Mouse (Mus musculus): ENCODE measurements around the gene Vopp1. TPM values are rescaled to one million over a fixed set of nuclear protein-coding genes. Genes with fewer than 3 reads are reported as not detected.
A peak's percentile ranks its signal among the peaks of the same experiment; 100 is the strongest.
"Not testable (repeated sequence)": the region's sequence is repeated elsewhere in the genome, so short reads cannot be mapped to it uniquely, and the experiment has no call there.

The Vopp1 gene
- polyA plus RNA-seq (2015; fragmentation: Nextera tagmentation; extraction: Ambion mirVana) = 30.9 and 32.3 TPM in 2 replicates

DNA sequence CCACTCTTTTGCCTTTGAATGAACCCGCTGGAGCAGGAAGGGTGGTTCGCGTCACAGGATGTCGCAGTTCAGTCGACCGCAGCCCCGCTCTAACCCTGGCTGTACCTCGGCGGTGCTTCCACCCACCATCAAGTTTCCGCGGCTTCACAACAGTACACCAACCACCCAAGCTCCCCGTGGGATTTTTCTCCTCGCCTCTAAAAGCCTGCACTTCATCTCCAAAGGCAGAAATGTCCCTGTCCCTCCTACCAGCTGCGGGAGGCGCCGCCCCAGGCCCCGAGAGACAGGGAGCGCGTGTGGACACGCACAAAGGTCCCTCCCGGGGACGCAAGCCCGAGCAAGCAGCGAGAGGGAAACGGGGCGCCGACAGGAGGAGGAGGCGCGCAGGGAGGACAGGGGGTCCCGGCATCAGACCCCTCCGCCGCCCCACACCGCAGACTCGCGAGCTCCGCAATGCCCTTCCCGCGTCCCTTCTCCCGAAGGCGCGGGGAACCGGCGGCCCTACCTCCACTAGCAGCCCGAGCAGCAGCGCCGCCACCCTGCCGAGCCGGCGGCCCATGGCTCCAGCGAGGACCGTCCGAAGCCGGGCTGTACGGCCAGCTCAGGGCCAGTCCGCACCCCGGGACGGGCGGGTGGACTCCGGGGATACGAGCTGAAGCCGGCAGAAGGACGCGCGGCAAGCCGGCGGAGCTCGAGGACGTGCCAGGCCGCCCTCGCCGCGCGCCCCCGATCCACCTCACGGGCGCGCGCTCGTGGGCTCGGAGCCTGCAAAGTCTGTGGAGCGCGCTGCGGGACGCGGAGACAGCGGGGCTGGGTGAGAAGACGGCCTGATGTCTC is at the start of gene Vopp1:
Vopp1 (minus strand) TSS at position 738 of the 837 bp plus-strand sequence.
- Histone ChIP-seq H3K4me3 (replicated peaks) (peak within 1 kb of the TSS; percentile 86), H3K9me3 (no peaks in the 10 kb centered on the region), H3K36me3 (no peaks in the 10 kb centered on the region), H3K4me2 (replicated peaks) (peak within 1 kb of the TSS; percentile 63), H3K4me1 (replicated peaks) (no peaks in the 10 kb centered on the region), H3K27me3 (replicated peaks) (no peaks in the 10 kb centered on the region), H3K9ac (peak within 1 kb of the TSS; percentile 96), H3K27ac (peak within 1 kb of the TSS; percentile 94)
- WGBS = under 1% methylated on average over 86 of the region's 87 CpGs
- peak; percentile 88 for ATAC-seq

DNA sequence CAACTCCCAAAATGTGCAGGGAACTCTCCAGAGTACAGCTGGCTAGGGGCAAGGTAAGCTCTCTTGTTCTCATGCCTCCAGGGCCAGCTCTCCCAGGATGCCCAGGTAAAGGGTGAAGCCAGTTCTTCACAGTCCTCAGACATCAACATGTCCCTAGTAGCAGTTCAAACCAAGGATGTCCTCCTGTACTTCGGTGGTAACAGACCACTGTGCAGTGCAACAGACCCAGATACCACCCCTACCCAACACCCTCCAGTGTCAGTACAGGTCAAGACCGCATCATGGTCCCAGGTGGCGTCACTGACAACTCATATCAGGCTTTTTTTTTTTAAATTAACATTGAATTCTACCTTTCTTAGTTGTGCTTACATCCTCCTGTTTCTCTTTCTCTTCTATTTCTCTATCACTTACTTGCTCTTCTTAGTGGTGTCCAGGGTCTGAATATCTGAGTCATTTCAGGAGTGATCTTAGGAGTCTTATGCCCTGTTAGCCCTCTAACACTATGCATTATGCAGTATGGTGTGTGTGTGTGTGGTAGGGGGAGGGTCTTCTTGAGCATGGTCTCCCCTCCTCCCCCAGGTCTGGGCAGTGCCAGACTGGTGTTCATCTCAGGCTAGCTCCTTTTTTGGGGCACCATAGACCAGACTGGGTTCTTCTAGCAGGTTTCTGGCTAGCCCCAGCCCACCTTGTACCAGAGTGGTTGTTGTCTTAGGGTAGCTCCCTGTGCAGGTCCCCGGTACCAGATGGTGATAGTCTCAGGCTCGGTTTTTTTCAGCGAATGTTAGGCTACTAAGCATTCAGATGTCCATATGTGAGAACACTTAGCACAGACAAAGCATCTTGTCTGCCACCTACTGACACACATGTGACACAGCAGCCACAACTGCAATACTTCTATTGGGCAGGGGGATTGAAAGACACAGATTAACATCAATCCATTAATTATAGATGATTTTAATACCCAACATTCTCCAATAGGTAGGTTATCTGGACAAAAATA is 34.4 kb upstream of the Vopp1 start:
- peak; percentile 75 for ATAC-seq
- H3K36me3 ChIP-seq = no peaks in the 10 kb centered on the region
- H3K4me2 ChIP-seq (replicated peaks) = no peak overlapping the region
- H3K9me3 ChIP-seq = no peaks in the 10 kb centered on the region
- H3K27me3 ChIP-seq (replicated peaks) = no peaks in the 10 kb centered on the region
- no peak overlapping the region for H3K9ac ChIP-seq
- 48% methylated on average over 6 of the region's 6 CpGs for WGBS
- H3K4me3 ChIP-seq (replicated peaks) = no peak overlapping the region
- H3K4me1 ChIP-seq (replicated peaks) = no peaks in the 10 kb centered on the region
- no peak overlapping the region for H3K27ac ChIP-seq

DNA sequence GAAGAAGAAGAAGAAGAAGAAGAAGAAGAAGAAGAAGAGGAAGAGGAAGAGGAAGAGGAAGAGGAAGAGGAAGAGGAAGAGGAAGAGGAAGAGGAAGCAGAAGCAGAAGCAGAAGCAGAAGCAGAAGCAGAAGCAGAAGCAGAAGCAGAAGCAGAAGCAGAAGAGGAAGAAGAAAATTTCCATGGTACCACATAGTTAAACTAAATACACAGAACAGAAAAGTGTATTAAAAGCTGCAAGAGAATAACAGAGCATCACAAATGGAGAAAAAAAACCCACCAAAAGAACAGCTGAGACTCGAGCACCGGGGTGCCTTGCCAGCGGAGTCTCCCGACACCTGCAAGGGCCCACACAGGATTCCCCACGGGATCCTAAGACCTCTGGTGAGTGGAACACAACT is 26.2 kb upstream of the Vopp1 start:
- not testable (repeated sequence) for H3K27ac ChIP-seq; H3K27me3 ChIP-seq (replicated peaks); H3K36me3 ChIP-seq; H3K4me2 ChIP-seq (replicated peaks); ATAC-seq; H3K4me3 ChIP-seq (replicated peaks); H3K9ac ChIP-seq; H3K4me1 ChIP-seq (replicated peaks); H3K9me3 ChIP-seq
- 96% methylated on average over 5 of the region's 5 CpGs for WGBS

DNA sequence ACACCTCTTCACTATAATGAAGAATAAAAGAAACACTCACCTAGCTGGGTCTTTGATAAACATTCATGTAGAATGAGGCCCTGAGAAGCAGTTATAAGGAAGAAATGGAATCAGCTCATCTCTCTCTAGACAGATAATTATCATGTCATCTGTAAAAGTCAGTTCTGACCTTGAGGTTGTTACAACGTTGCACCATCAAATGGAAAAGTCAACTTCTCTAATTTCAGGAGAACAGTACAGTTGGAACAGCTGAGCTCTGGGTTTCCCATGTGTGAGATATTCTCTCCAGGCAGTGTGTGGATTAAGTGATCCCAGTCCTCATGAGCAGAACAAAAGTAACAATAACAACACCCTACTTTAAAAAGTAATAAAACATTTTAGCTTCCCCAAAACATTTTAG is 25.3 kb upstream of the Vopp1 start, which contains the start of gene Vmn1r21:
Vmn1r21 (minus strand) TSS at position 58 of the 400 bp plus-strand sequence.
- no peaks in the 10 kb centered on the region for H3K9me3 ChIP-seq
- H3K9ac ChIP-seq = no peak within 1 kb of the TSS
- no peak for ATAC-seq
- H3K36me3 ChIP-seq = no peaks in the 10 kb centered on the region
- no peaks in the 10 kb centered on the region for H3K27me3 ChIP-seq (replicated peaks)
- WGBS = 56% methylated on average over 1 of the region's 1 CpGs
- H3K27ac ChIP-seq = no peak within 1 kb of the TSS
- H3K4me2 ChIP-seq (replicated peaks) = no peak within 1 kb of the TSS
- no peaks in the 10 kb centered on the region for H3K4me1 ChIP-seq (replicated peaks)
- H3K4me3 ChIP-seq (replicated peaks) = no peak within 1 kb of the TSS

DNA sequence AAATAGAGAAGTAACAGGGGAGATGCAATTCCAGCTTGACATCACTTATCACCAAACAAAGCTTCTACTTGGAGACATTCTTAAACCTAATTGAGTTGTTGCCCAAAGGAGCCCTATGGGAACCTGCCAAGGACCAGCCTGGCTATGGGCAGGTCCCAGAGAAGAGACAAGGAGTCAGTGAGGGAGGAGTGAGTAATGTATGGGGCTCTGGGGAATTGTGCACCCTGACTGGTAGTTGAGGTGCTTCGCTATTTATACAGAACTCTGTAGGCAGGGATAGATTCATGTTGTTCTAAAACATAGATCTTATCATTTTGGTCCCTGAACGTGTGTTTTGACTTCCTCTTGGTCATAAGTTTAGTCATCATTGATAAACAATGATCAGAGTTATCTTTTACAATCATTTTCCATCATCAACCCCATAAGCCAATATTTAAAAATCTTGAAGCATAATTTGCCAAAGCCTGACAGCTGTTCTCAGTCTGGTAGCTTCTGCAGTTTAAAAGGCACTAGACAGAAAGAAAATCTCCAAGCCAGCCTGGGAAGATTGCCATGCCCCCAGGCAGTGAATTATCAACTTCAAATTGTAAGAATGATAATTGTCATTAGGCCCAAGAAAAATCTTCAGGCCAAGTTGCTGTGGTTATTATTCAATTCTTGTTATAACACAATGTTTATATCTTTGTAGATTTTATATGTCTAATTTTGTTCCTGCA is 14.9 kb upstream of the Vopp1 start:
- 72% methylated on average over 2 of the region's 2 CpGs for WGBS
- ATAC-seq = no peak
- Histone ChIP-seq H3K27ac (no peak overlapping the region), H3K9me3 (no peaks in the 10 kb centered on the region), H3K4me1 (replicated peaks) (no peaks in the 10 kb centered on the region), H3K4me3 (replicated peaks) (no peak overlapping the region), H3K4me2 (replicated peaks) (no peak overlapping the region), H3K9ac (no peak overlapping the region), H3K36me3 (no peaks in the 10 kb centered on the region), H3K27me3 (replicated peaks) (no peaks in the 10 kb centered on the region)

DNA sequence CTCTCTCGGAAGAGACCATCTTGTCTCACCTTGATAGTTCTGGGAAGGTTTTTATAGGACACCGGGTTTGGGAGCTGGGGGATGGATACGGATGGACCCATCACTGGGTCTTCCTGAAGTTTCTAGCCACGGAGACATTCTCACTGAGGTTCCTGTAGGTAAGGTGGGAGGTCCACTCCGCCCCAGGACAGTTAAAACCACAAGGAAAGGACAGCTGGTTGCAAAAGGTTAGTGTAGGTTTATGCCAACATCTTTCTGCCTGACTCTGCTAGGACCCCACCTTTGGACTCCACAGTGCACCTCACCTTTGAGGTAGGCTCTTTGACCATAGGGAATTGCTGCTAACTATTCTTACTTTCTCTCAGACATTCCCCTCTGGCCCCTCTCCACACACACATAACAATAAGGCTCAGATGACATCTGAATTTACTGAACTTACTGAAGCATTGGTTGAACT is 328 bp upstream of the Vopp1 start:
- Histone ChIP-seq H3K36me3 (no peaks in the 10 kb centered on the region), H3K27me3 (replicated peaks) (no peaks in the 10 kb centered on the region), H3K9ac (peak overlapping the region; percentile 96), H3K4me3 (replicated peaks) (peak overlapping the region; percentile 86), H3K4me2 (replicated peaks) (peak overlapping the region; percentile 63), H3K9me3 (no peaks in the 10 kb centered on the region), H3K27ac (peak overlapping the region; percentile 94; the same call in 1 of the 2 replicates), H3K4me1 (replicated peaks) (no peaks in the 10 kb centered on the region)
- 8% methylated on average over 5 of the region's 5 CpGs for WGBS
- ATAC-seq = peak; percentile 53

DNA sequence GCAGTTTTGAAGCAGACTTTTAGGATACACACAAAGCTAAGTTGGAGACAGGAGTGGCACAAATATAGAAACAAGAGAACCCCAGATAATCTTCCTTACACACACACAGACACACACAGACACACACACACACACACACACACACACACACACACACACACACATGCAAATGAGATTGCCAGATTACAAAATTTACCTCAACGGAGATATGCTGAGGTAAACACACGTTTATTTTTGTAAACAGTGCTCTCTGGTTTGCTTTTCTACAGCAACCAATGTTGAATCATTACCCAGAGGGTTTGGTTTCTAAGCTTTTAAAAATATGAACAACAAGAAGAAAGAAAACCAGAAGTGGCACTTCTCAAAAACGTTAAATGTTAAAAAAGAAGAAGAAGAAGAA is 1.5 kb downstream of the Vopp1 start:
- Histone ChIP-seq H3K4me1 (replicated peaks) (no peaks in the 10 kb centered on the region), H3K27ac (no peak overlapping the region), H3K27me3 (replicated peaks) (no peaks in the 10 kb centered on the region), H3K4me2 (replicated peaks) (peak overlapping the region; percentile 30; the same call in 1 of the 2 replicates), H3K9ac (no peak overlapping the region), H3K4me3 (replicated peaks) (no peak overlapping the region), H3K36me3 (no peaks in the 10 kb centered on the region), H3K9me3 (no peaks in the 10 kb centered on the region)
- 14% methylated on average over 3 of the region's 3 CpGs for WGBS
- ATAC-seq = no peak

DNA sequence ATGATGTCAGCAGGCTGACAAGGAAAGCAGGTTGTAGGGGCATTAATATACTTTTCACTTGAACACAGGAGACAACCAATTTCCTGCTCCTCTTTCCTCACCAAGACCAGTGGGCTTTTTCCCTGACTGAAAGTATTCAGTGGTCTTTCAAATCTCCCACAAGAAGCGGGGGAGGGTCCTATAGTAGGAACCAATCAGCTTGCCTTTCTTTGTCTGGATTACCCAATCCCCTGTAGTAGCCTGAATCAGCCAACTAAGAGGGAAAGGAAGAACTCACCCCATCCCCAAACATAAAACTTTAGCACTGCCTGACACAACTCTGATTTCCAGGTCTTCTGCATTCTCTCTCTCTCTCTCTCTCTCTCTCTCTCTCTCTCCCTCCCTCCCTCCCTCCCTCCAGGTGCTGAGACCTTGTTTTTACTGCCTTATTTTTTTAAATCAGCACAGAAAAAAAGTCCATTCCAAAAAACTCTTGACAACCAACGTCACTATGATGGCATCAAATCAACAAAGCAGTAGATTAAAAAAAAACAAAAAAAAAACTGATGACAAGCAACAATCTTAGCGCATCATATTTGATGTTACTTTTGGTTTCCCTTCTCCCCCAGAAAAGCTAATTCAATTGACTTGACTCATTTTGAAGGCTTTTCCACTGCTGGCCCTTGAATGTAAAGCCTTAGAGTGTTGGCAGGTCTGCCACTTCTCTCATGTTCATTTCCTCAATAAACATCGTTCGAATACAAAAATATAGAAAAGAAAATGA is 2.1 kb downstream of the Vopp1 start:
- H3K4me3 ChIP-seq (replicated peaks) = no peak overlapping the region

DNA sequence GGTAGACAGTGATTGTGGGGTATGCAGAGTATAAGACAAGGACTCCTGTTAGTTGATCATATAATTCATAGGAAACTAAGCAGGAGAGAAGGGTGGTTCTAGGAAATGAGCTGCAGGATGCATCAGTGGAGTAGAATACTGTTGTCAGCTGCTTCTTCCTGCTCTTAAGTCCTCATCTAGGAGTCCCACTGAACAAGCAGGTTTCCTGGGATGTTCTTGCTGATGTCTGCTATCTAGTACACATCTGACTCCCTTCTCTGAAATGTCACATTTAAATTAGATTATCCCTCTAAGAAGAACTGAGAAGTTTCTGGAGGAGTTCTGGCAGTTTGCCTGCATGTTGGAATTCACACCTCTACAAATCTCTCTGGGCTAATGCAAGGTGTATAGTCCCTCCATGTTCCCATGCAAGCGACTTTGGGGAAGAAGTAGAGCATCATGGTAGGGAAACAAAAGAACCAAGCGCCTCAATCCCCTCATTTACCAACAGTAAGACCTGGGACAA is 10.5 kb downstream of the Vopp1 start:
- no peak overlapping the region for H3K4me2 ChIP-seq (replicated peaks)
- H3K9ac ChIP-seq = no peak overlapping the region
- H3K4me3 ChIP-seq (replicated peaks) = no peak overlapping the region
- no peaks in the 10 kb centered on the region for H3K9me3 ChIP-seq
- WGBS = 85% methylated on average over 2 of the region's 2 CpGs
- no peak overlapping the region for H3K27ac ChIP-seq
- H3K36me3 ChIP-seq = no peaks in the 10 kb centered on the region
- H3K4me1 ChIP-seq (replicated peaks) = no peaks in the 10 kb centered on the region
- H3K27me3 ChIP-seq (replicated peaks) = no peaks in the 10 kb centered on the region
- no peak for ATAC-seq

More for the DNA sequence above, 2.1 kb downstream of the Vopp1 start:
- H3K27ac ChIP-seq = no peak overlapping the region
- no peaks in the 10 kb centered on the region for H3K9me3 ChIP-seq
- H3K4me2 ChIP-seq (replicated peaks) = peak overlapping the region; percentile 30; the same call in 1 of the 2 replicates
- ATAC-seq = peak; percentile 37; the same call in 1 of the 2 replicates
- H3K36me3 ChIP-seq = no peaks in the 10 kb centered on the region
- H3K27me3 ChIP-seq (replicated peaks) = no peaks in the 10 kb centered on the region
- no peaks in the 10 kb centered on the region for H3K4me1 ChIP-seq (replicated peaks)
- WGBS = 49% methylated on average over 5 of the region's 5 CpGs
- no peak overlapping the region for H3K9ac ChIP-seq

DNA sequence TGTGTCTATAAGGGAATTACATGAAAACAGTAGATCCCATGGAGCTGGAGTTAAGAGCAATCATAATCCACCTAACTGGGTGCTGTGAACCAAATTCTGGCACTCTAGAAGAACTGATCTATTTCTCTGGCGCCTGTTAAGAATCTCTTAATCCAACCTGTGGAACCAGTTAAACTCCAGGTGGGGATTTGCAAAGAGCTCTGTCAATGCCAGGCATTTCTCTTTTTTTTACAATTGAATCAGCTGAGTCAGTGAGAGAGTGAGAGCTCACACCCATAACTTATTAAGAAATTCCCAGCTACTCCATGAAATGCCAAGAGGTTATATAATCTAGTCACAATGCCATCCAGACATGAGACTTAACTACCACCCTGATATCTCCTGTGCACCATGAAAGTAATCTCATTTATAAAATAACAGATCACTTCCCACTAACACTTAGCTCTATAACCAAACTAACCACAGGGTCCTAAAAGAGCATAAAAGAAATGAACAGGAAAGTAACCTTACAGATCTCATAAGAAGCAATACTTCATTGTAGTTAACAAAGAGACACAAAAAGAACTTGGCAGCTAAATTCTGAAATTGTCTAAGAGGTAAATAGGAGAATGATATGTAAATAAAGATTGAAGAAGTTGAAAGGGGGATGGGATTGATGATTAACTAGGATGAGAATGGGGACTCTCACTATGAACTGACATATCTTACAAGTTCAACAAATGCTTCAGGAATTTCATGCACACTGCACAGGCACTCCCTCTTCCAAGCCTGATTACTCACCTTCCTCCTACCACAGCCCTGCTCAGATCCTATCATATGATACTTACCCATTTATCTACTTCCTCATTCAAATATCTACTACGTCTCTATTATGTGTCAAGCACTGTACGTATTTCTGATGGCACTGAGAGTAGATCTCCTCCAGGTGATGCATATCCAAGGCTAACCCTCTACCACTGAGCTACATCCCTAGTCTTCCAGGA is 12.9 kb downstream of the Vopp1 start:
- H3K27me3 ChIP-seq (replicated peaks) = no peaks in the 10 kb centered on the region
- no peak overlapping the region for H3K4me3 ChIP-seq (replicated peaks)
- no peaks in the 10 kb centered on the region for H3K36me3 ChIP-seq
- no peak overlapping the region for H3K4me2 ChIP-seq (replicated peaks)
- no peak overlapping the region for H3K27ac ChIP-seq
- 64% methylated on average over 3 of the region's 3 CpGs for WGBS
- H3K9me3 ChIP-seq = no peaks in the 10 kb centered on the region
- no peak overlapping the region for H3K9ac ChIP-seq
- peak; percentile 95 for ATAC-seq
- H3K4me1 ChIP-seq (replicated peaks) = no peaks in the 10 kb centered on the region
